Mouse (Mus musculus) hindbrain, embryonic 14.5 days (tissue): ENCODE results near the gene Tomm70a. TPM values are rescaled to one million over a fixed set of nuclear protein-coding genes. Genes with fewer than 3 reads are reported as not detected.
A peak's percentile ranks its signal among the peaks of the same experiment; 100 is the strongest.

Experiments used
- ATAC-seq: fragments of 200-750 bp; cut with Nextera tagmentation; 2 replicates; pipeline ENCODE4 v1.8.0; 2017; ENCODE audit warnings: moderate number of reproducible peaks, mild to moderate bottlenecking, moderate TSS enrichment, moderate library complexity; ENCODE audit not compliant: low FRiP score
- DNase-seq: peaks from one replicate; pipeline ENCODE4 v3.0.0-alpha.2; 2015; ENCODE audit warnings: low spot score
- H3K27ac ChIP-seq: fragments of 300-500 bp; sonication (generic); 2 replicates; pipeline ENCODE4 v1.5.1; 2014; ENCODE audit warnings: mild to moderate bottlenecking, moderate library complexity
- H3K27me3 ChIP-seq: fragments of 300-500 bp; sonication (generic); 2 replicates; pipeline ENCODE4 v1.6.1; 2014; ENCODE audit warnings: mild to moderate bottlenecking, low read length, mixed read lengths; ENCODE audit not compliant: control insufficient read depth, insufficient read depth
- H3K36me3 ChIP-seq: fragments of 300-500 bp; sonication (generic); replicated peaks from 2 replicates; pipeline ENCODE4 v1.6.1; 2014; ENCODE audit not compliant: control insufficient read depth, insufficient read depth
- H3K4me1 ChIP-seq: fragments of 300-500 bp; sonication (generic); replicated peaks from 2 replicates; pipeline ENCODE4 v1.6.1; 2014; ENCODE audit warnings: antibody characterized with exemption, low read length, mixed read lengths; ENCODE audit not compliant: control insufficient read depth, insufficient read depth
- H3K4me2 ChIP-seq: fragments of 300-500 bp; sonication (generic); replicated peaks from 2 replicates; pipeline ENCODE4 v1.6.1; 2014; ENCODE audit warnings: mild to moderate bottlenecking, moderate library complexity
- H3K4me3 ChIP-seq: fragments of 300-500 bp; sonication (generic); replicated peaks from 2 replicates; pipeline ENCODE4 v1.5.1; 2014; ENCODE audit warnings: mild to moderate bottlenecking, low read length
- H3K9ac ChIP-seq: fragments of 300-500 bp; sonication (generic); 2 replicates; pipeline ENCODE4 v1.6.1; 2014
- H3K9me3 ChIP-seq: fragments of 300-500 bp; sonication (generic); 2 replicates; pipeline ENCODE4 v1.6.1; 2016; ENCODE audit warnings: low read length; ENCODE audit not compliant: control insufficient read depth
- WGBS: fragments of 180-500 bp; shearing (Covaris S2); extraction: QIAGEN DNeasy Blood & Tissue Kit; methylation state at CpG from one replicate; pipeline ENCODE4 v1.1.7; 2014; 5-methylcytosine and 5-hydroxymethylcytosine counted together
- polyA plus RNA-seq: library from polyadenylated mRNA; unstranded; fragments of >200 nt; fragmentation: Nextera tagmentation; extraction: Ambion mirVana; gene quantifications from 2 replicates; pipeline ENCODE4 v1.2.1, GENCODE M21; 2014

The Tomm70a gene
- polyA plus RNA-seq, 1 experiment from 2014 or later = 87.9 TPM

DNA sequence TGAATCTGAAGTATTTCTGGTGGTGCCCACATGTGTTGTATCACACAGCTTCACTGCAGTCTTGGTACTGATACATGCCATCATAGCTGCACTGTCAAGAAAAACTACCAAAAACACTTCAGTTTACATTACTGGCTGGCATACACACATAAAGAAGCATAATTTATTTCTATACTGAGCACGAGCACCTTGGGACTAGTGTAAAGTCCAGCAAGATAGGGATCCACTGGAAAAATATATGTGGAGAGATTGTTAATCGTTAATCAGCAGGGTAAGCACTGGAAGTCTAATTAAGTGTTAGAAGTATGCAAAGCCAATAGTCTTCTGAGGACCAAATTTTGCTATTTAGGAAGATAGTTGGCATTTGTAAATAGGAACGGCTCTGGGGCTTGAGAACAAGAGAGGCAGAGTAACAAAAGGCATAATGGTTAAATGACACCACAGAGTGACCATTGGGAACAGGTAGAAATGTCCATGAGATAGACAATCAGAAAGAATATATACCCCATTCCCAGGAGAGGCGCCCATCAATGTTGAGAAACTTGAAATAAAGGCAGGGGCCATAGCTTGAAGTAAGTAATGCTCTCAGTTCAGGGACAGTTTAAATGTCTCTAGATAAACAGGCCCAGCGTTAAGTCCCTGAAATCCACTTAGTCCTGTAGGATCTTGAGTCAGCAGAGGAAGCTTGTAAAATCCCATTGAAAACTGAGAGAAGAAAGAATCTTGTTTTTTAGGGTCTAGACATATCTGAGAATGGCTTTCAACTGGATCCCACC lies 15.1 kb upstream of the Tomm70a start:
- Histone ChIP-seq H3K4me1 (no peaks in the 10 kb centered on the region), H3K9ac (no peak overlapping the region), H3K27ac (no peak overlapping the region), H3K9me3 (no peaks in the 10 kb centered on the region), H3K36me3 (no peaks in the 10 kb centered on the region), H3K4me3 (no peak overlapping the region), H3K27me3 (no peaks in the 10 kb centered on the region), H3K4me2 (no peak overlapping the region)
- DNase-seq (no peak), ATAC-seq (no peak)
- 82% methylated on average over 5 of the region's 5 CpGs for WGBS

DNA sequence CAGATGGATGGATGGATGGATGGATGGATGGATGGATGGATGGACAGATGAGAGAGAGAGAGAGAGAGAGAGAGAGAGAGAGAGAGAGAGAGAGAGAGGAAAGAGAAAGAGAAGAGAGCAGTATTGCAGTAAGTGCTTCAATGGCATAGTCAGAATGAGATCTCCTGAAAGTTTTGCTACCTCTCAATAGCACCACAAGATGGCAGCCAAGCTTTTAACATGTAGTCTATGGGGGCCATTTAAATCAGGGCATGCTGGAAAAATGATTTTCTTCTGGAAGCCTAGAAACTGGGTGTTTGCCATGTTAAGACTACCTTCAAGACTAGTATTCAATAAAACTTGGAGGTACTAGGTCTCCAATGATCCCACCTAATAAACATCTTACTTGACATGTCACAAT lies 5.4 kb upstream of the Tomm70a start:
- Histone ChIP-seq H3K4me1 (no peaks in the 10 kb centered on the region), H3K9ac (no peak overlapping the region), H3K9me3 (no peaks in the 10 kb centered on the region), H3K36me3 (no peaks in the 10 kb centered on the region), H3K27me3 (0 out of 2 replicates have a peak, but pooled peaks cover 4% of the 10 kb centered on the region), H3K27ac (no peak overlapping the region), H3K4me2 (no peak overlapping the region), H3K4me3 (no peak overlapping the region)
- ATAC-seq (no peak), DNase-seq (no peak)

DNA sequence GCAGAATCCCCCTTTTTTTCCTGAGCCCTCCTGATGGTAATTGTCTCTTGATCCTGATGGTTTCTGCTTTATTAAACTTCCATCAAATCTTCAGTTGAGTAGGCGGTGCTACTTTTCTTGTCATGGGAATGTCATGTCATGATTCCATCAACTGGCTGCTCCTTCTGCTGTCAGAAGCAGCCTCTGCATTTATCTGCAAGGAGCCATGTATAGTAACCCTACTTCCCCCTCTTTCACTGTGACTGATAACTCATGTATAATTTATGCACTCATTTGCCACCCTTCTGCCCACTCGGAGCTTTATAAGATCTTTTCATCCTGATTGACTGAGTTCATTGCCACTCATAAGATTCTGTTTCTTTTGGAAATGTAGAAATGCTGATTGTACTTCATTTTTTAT lies 3.9 kb upstream of the Tomm70a start:
- H3K36me3 ChIP-seq = no peaks in the 10 kb centered on the region
- ATAC-seq (no peak), DNase-seq (no peak)
- H3K4me1 ChIP-seq = peaks cover 2% of the 10 kb centered on the region
- H3K4me3 ChIP-seq = no peak overlapping the region
- no peak overlapping the region for H3K27ac ChIP-seq
- 70% methylated on average over 2 of the region's 2 CpGs for WGBS
- no peaks in the 10 kb centered on the region for H3K9me3 ChIP-seq
- H3K4me2 ChIP-seq = no peak overlapping the region
- 0 out of 2 replicates have a peak, but pooled peaks cover 4% of the 10 kb centered on the region for H3K27me3 ChIP-seq
- no peak overlapping the region for H3K9ac ChIP-seq

DNA sequence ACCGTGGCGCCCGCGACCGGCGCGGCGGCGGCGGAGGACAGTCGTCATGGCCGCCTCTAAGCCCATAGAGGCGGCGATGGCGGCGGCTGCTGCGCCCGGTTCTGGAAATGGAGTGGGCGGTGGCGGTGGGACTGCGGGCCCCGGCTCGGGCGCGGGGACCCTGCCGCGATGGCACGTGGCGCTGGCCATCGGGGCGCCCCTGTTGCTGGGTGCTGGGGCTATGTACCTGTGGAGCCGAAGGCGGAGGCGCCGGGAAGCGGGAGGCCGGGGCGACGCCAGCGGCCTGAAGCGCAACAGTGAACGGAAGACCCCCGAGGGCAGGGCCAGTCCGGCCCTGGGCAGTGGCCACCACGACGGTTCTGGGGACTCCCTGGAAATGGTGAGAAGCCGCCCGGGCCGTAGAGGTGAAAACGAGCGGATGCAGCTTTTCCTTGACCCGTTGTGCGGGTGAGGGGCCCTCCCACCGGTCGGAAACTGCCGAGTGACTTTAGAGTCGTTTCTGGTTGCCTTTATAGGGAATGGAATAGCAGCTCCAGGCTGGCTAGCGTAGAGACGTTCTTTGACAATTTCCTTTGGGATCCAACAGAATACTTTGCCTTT lies 413 bp downstream of the Tomm70a start:
- H3K9ac ChIP-seq = peak overlapping the region; percentile 78
- ATAC-seq = no peak
- H3K4me3 ChIP-seq = peak overlapping the region; percentile 69
- H3K27ac ChIP-seq = peak overlapping the region; percentile 95
- no peaks in the 10 kb centered on the region for H3K27me3 ChIP-seq
- no peaks in the 10 kb centered on the region for H3K36me3 ChIP-seq
- under 1% methylated on average over 59 of the region's 59 CpGs for WGBS
- H3K4me2 ChIP-seq = peak overlapping the region; percentile 85
- no peaks in the 10 kb centered on the region for H3K9me3 ChIP-seq
- DNase-seq = no peak
- peaks cover 18% of the 10 kb centered on the region for H3K4me1 ChIP-seq

DNA sequence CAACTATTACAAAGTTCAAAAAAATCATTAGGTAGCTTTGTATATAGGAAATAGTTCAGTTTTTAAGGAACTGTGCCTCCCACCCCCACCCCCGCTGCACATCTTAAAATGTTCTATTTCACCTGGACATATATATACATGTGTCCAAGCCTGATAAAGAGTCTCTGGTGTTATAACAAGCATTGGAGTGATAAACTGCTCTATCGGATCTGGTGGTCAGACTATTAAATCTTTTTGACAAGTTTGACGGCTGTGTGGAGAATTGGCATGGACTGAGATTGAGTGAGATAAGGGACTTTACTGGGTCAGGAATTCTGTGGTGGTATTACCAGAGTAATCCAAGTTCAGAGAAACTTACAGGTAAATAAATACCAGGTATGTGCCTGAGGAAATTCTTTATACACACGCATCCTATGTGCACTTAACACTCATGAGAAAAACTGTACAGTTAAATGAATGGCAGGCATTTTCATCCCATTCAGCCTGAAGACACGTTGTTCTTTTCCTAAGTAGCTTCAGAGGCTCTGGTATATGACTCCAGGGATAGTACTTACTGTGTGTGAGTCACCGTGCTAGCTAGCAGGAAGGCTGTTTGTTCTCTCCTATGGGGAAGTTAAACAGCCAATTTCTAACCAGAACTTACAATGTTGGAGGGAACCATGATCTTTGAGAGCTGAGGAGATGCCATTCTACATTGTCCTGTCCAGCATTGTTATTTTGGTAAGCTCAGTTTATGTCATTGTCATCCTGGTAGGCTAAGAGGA lies 1.4 kb downstream of the Tomm70a start:
- H3K4me2 ChIP-seq = peak overlapping the region; percentile 85
- DNase-seq (no peak), ATAC-seq (no peak)
- peak overlapping the region; percentile 78 for H3K9ac ChIP-seq
- peaks cover 18% of the 10 kb centered on the region for H3K4me1 ChIP-seq
- no peak overlapping the region for H3K27ac ChIP-seq
- H3K27me3 ChIP-seq = no peaks in the 10 kb centered on the region
- no peaks in the 10 kb centered on the region for H3K36me3 ChIP-seq
- no peaks in the 10 kb centered on the region for H3K9me3 ChIP-seq
- H3K4me3 ChIP-seq = peak overlapping the region; percentile 69
- WGBS = 68% methylated on average over 6 of the region's 6 CpGs

DNA sequence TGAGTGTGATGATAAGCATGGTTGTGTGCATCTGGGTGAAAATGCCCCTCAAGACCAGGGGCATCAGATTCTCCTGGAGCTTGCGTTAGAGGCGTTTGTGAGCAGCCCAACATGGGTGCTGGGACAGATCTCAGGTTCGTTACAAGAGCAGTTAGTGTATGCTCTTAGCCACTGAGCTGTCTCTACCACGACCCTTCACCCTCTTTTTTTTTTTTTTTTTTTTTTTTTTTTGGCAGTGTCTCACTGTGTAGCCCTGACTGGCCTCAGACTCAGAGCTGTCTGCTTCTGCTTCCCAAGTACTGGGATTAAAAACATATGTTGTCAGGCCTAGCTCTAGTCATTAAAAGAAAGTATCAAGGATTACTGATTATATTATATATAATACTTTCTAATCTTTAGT lies 4.8 kb downstream of the Tomm70a start:
- no peaks in the 10 kb centered on the region for H3K9me3 ChIP-seq
- WGBS = 83% methylated on average over 4 of the region's 4 CpGs
- H3K27ac ChIP-seq = no peak overlapping the region
- peaks cover 18% of the 10 kb centered on the region for H3K4me1 ChIP-seq
- no peak overlapping the region for H3K4me3 ChIP-seq
- no peaks in the 10 kb centered on the region for H3K27me3 ChIP-seq
- no peak for DNase-seq
- H3K36me3 ChIP-seq = no peaks in the 10 kb centered on the region
- no peak for ATAC-seq
- H3K4me2 ChIP-seq = no peak overlapping the region
- H3K9ac ChIP-seq = no peak overlapping the region

DNA sequence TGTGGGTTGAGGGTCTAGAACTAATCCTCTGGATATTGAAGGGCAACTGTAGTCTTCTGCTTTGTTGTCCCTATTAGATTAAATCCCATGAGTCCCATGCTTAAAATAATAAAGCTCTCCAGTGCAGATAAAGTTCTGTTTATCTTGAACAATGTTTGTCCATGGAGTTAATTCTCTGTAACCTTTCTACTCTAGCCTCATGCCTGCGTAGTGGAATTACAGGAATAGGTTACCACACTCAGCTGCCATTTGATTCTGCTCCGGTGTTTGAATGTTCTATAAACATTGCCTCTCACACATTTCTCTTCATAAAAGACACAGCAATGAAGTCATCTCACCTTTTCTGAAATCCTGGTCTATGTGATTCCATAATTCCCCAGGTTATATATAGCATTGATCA lies 6.3 kb downstream of the Tomm70a start:
- Histone ChIP-seq H3K4me1 (peaks cover 14% of the 10 kb centered on the region), H3K9me3 (no peaks in the 10 kb centered on the region), H3K4me3 (no peak overlapping the region), H3K27ac (no peak overlapping the region), H3K9ac (no peak overlapping the region), H3K36me3 (no peaks in the 10 kb centered on the region), H3K4me2 (no peak overlapping the region), H3K27me3 (no peaks in the 10 kb centered on the region)
- ATAC-seq = no peak
- 90% methylated on average over 2 of the region's 2 CpGs for WGBS
- no peak for DNase-seq

DNA sequence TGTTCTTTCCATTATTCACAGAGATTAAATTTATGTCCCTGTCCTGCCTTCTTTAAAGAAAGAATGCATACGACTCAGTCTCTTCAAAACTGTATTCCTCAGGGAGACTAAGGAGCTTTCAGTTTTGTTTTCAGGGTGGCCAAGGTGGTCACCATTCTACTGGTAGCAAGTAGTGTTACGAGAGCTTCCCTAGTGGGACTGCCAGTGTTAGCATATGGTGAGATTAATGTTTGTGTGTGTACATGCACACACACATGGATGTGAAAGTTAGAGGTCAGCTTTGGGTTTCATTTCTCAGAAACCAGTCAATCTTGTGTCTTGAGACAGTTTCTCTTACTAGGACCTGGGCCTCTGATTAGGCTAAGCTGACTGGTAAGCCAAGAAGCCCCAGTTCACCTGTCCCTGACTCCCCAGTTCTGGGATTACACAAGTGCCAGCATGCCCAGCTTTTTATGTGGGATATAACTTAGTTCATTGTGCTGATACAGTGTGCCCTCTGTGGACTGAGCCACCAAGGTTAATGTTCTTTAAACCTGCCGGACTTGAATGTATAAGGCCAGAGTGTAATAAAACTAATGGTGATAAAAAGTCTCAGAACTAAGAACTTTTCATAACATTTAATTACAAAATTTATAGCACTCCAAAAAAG lies 9.4 kb downstream of the Tomm70a start:
- H3K4me2 ChIP-seq = no peak overlapping the region
- H3K4me1 ChIP-seq = no peaks in the 10 kb centered on the region; the same call in 1 of the 2 replicates
- no peak overlapping the region for H3K9ac ChIP-seq
- ATAC-seq (no peak), DNase-seq (no peak)
- no peaks in the 10 kb centered on the region for H3K27me3 ChIP-seq
- H3K36me3 ChIP-seq = peaks cover 18% of the 10 kb centered on the region
- no peaks in the 10 kb centered on the region for H3K9me3 ChIP-seq
- 65% methylated on average over 3 of the region's 3 CpGs for WGBS
- H3K4me3 ChIP-seq = no peak overlapping the region
- no peak overlapping the region for H3K27ac ChIP-seq

DNA sequence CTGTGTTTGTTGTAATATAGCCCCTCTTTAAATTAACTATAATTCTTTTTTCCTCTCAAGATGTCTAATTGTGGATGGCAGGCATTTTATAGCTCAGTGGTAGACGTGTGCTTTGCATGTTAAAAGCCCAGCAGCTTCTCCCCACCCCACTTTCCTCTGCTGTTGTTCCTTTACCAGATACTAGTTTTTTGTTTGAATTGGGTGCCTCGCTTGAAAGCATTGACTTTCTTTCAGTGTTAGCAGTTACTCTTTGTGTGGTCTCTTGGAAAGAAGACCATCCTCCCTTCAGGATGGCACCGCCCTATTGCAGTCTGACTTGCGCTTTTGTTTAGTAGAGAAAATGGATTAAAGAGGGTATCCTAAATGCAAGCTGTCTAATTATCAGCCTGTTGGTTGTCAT lies 10.0 kb downstream of the Tomm70a start:
- no peak overlapping the region for H3K9ac ChIP-seq
- H3K4me3 ChIP-seq = no peak overlapping the region
- H3K36me3 ChIP-seq = peaks cover 25% of the 10 kb centered on the region
- H3K4me1 ChIP-seq = no peaks in the 10 kb centered on the region; the same call in 1 of the 2 replicates
- H3K27ac ChIP-seq = 0 out of 2 replicates have a peak overlapping the region, but pooled peaks have one; percentile 21
- ATAC-seq (no peak), DNase-seq (no peak)
- H3K27me3 ChIP-seq = no peaks in the 10 kb centered on the region
- H3K4me2 ChIP-seq = no peak overlapping the region
- no peaks in the 10 kb centered on the region for H3K9me3 ChIP-seq
- 41% methylated on average over 4 of the region's 4 CpGs for WGBS
